Mouse (Mus musculus): ENCODE data around the gene Tmem117. TPM values are rescaled to one million over a fixed set of nuclear protein-coding genes. Genes with fewer than 3 reads are reported as not detected.

Gene Tmem117
- polyA plus RNA-seq, 1 experiment from 2014 or later: 8.0 TPM

DNA sequence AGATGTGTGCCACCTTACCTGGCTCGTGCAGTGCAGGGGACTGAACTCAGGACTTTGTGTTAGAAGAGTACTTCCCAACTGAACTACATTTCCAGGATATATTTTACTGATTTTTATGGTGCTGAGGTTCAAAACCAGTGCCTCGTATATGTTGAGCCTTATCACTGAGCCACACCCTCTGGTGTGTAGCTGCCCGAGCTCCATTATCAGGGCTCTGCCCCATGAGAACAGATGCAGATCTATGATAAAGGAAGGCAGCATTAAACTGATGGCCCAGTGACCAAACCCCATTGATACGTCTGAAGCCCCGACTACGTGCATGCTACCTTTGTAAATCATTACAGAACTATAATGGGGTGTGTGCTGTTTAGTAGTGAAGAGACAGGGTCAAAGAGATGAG lies 35.6 kb downstream of the Tmem117 start:
- Histone ChIP-seq H3K4me1 (peaks cover 8% of the 10 kb centered on the region), H3K27ac (replicated peaks) (no peak overlapping the region), H3K4me3 (replicated peaks) (no peak overlapping the region), H3K27me3 (no peaks in the 10 kb centered on the region), H3K9ac (no peak overlapping the region), H3K4me2 (replicated peaks) (no peak overlapping the region), H3K9me3 (replicated peaks) (no peaks in the 10 kb centered on the region), H3K36me3 (no peaks in the 10 kb centered on the region)
- ATAC-seq (ENCODE audit: insufficient number of reproducible peaks, low FRiP score, low TSS enrichment, low read depth): no peak
- WGBS: 87% methylated on average over 6 of the region's 6 CpGs

DNA sequence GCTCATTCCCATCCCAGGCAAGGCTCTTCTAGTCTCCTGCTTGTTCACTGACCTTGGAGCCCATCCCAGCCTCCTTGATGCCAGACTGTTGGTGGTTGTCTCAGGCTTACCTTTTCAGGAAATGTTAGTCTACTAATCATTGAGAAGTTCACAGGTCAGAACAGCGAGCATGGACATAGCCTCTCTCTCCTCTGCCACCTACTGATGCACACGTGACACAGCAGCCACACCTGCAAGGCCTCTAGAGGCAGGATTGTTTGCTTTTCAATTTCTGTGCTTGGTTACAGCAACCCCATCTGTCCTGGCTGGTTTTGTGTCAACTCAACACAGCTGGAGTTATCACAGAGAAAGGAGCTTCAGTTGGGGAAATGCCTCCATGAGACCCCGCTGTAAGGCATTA lies 52.1 kb downstream of the Tmem117 start:
- ATAC-seq (ENCODE audit: insufficient number of reproducible peaks, low FRiP score, low TSS enrichment, low read depth): no peak
- Histone ChIP-seq H3K4me2 (replicated peaks) (no peak overlapping the region), H3K4me3 (replicated peaks) (no peak overlapping the region), H3K9me3 (replicated peaks) (no peaks in the 10 kb centered on the region), H3K27ac (replicated peaks) (no peak overlapping the region), H3K27me3 (no peaks in the 10 kb centered on the region), H3K36me3 (no peaks in the 10 kb centered on the region), H3K4me1 (no peaks in the 10 kb centered on the region), H3K9ac (no peak overlapping the region)
- WGBS: 50% methylated on average over 3 of the region's 3 CpGs

DNA sequence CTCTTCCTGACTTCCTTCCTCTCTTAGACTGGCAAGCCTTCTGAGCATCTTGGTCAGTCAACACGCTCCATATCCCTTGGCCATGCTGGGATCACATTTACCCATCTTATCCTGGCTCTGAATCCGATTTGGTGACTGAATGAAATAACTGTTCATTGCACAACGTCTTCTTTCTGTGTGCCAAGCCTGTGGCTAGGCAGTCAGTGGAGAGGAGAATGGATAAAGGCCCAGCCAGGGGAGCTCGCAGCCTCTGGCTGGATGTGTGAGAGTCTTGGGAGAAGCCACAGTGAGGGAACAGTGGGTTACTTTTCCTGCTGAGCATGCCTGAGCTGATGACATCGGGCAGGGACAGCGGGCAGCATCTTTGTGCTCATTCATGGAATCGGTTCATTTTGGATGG lies 55.2 kb downstream of the Tmem117 start:
- H3K27ac ChIP-seq (replicated peaks): no peak overlapping the region
- 67% methylated on average over 7 of the region's 7 CpGs for WGBS
- no peaks in the 10 kb centered on the region for H3K4me1 ChIP-seq
- H3K36me3 ChIP-seq: no peaks in the 10 kb centered on the region
- H3K9ac ChIP-seq: no peak overlapping the region
- H3K27me3 ChIP-seq: no peaks in the 10 kb centered on the region
- ATAC-seq (ENCODE audit: insufficient number of reproducible peaks, low FRiP score, low TSS enrichment, low read depth): no peak
- H3K4me2 ChIP-seq (replicated peaks): no peak overlapping the region
- no peak overlapping the region for H3K4me3 ChIP-seq (replicated peaks)
- H3K9me3 ChIP-seq (replicated peaks): no peaks in the 10 kb centered on the region

DNA sequence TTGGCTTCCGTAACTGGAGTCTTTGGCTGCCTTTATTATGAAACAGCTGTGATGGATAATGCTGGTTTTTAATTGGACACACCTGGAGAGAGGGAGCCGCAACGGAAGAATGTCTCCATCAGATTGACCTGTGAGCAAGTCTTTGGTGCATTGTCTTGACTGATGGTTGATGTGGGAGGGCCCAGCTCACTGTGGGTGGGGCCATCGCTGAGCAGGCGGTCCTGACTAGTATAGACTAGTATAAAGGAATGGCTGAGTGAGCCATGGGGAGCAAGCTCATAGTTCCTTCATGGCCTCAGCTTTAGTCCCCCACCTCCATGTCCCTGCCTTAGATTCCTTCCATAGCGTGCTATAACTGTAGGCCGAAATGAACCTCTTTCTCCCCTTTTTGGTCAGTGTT lies 58.1 kb downstream of the Tmem117 start:
- H3K9ac ChIP-seq: no peak overlapping the region
- no peaks in the 10 kb centered on the region for H3K4me1 ChIP-seq
- ATAC-seq (ENCODE audit: insufficient number of reproducible peaks, low FRiP score, low TSS enrichment, low read depth): 0 out of 2 replicates have a peak, but pooled peaks have one; percentile 29
- no peak overlapping the region for H3K4me2 ChIP-seq (replicated peaks)
- no peak overlapping the region for H3K27ac ChIP-seq (replicated peaks)
- H3K4me3 ChIP-seq (replicated peaks): no peak overlapping the region
- H3K9me3 ChIP-seq (replicated peaks): no peaks in the 10 kb centered on the region
- H3K36me3 ChIP-seq: no peaks in the 10 kb centered on the region
- no peaks in the 10 kb centered on the region for H3K27me3 ChIP-seq
- 66% methylated on average over 7 of the region's 7 CpGs for WGBS

DNA sequence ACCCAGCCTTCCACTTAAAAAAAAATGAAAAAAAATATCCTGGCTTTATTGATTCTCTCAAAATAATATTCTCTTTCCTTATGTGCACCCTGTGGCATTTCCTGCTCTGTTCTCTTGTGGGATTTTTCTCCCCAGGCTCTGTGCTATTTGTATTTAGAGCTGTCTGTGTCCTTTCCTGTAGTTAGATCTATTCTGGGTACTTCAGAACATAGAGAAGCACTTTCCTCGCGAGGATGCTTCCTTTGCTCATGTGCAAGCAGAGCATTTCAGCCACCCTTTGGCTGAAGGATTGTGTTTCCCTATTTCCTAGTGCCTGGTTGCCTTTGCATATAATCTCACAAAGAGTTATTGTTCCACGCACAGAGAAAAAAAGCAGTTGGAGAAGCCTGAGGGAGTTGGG lies 58.6 kb downstream of the Tmem117 start:
- H3K9ac ChIP-seq: no peak overlapping the region
- H3K9me3 ChIP-seq (replicated peaks): no peaks in the 10 kb centered on the region
- H3K27me3 ChIP-seq: no peaks in the 10 kb centered on the region
- no peak overlapping the region for H3K4me3 ChIP-seq (replicated peaks)
- 46% methylated on average over 3 of the region's 3 CpGs for WGBS
- no peaks in the 10 kb centered on the region for H3K4me1 ChIP-seq
- H3K36me3 ChIP-seq: no peaks in the 10 kb centered on the region
- H3K27ac ChIP-seq (replicated peaks): no peak overlapping the region
- no peak overlapping the region for H3K4me2 ChIP-seq (replicated peaks)
- no peak for ATAC-seq (ENCODE audit: insufficient number of reproducible peaks, low FRiP score, low TSS enrichment, low read depth)

DNA sequence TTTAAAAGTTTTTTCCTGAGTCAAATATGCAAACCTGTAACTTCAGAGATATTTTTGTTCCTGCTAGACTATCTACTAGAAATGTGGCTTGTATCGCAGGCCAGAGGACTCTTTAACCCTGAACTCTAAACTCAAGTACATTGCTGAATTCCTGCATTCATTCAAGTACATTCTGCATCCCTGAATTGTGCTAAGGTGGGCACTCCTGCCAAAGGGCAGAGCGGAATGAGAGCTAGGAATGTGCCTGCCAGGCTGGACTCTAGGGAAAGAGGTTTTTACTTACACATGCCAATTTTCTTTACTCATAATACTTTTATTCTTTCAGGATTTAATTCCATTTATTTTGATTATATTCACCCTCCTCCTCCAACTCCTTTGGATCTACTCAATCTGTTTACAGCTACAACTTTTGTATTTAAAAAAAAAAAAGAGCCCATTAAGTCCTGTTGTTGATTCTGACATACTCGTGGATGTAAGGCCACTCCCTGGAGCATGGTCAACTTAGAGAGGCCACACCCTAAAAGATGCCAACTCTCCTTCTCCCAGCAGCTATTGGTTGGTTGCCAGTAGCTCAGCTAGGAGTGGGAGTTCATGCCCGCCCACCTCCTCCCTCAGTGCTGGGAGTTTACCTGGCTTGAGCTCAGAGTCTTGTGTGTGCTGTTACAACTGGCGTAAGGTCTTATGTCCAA lies 60.3 kb downstream of the Tmem117 start:
- Histone ChIP-seq H3K4me1 (no peaks in the 10 kb centered on the region), H3K27me3 (no peaks in the 10 kb centered on the region), H3K27ac (replicated peaks) (no peak overlapping the region), H3K9me3 (replicated peaks) (no peaks in the 10 kb centered on the region), H3K4me2 (replicated peaks) (no peak overlapping the region), H3K4me3 (replicated peaks) (no peak overlapping the region), H3K36me3 (no peaks in the 10 kb centered on the region), H3K9ac (no peak overlapping the region)
- WGBS: 75% methylated on average over 5 of the region's 5 CpGs
- ATAC-seq (ENCODE audit: insufficient number of reproducible peaks, low FRiP score, low TSS enrichment, low read depth): no peak

DNA sequence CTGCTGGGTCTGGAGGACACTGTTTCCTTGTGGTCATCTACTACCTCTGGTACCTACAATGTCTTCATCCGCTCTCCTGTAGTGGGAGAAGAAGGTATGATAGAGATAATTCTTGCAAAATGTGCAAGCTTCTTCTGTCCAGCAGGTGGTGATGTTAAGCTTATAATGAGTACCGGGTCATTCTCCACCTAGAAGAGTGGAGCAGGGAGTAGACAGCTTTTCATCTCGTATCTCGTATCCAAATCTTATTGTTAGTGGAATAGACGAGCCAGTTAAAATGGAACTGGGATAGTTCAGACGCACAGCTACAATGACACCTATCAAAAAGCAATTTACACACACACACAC lies 60.8 kb downstream of the Tmem117 start:
- Histone ChIP-seq H3K4me1 (no peaks in the 10 kb centered on the region), H3K36me3 (no peaks in the 10 kb centered on the region), H3K9me3 (replicated peaks) (no peaks in the 10 kb centered on the region), H3K9ac (no peak overlapping the region), H3K27ac (replicated peaks) (no peak overlapping the region), H3K27me3 (no peaks in the 10 kb centered on the region), H3K4me3 (replicated peaks) (no peak overlapping the region), H3K4me2 (replicated peaks) (no peak overlapping the region)
- WGBS: 62% methylated on average over 6 of the region's 6 CpGs
- no peak for ATAC-seq (ENCODE audit: insufficient number of reproducible peaks, low FRiP score, low TSS enrichment, low read depth)

DNA sequence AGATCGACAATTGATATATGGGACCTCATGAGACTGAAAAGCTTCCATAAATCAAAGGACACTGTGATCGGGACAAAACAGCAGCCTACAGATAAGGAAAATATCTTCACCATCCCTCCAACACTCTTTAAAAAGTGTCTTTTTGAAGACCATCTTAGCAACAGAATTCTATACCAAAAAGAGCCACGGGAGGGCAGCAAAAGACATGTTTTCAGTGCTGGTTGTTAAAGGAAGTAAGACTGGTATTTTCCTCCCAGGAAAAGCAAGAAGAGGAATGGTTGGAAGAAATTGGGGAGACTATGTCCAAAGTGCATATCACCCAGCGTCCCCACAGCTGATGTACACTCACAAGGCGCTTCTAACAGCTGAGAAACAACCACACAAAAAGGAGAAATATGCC lies 93.7 kb downstream of the Tmem117 start:
- Histone ChIP-seq H3K4me3 (replicated peaks) (no peak overlapping the region), H3K27me3 (no peaks in the 10 kb centered on the region), H3K27ac (replicated peaks) (no peak overlapping the region), H3K4me2 (replicated peaks) (no peak overlapping the region), H3K4me1 (no peaks in the 10 kb centered on the region), H3K9ac (no peak overlapping the region), H3K36me3 (no peaks in the 10 kb centered on the region), H3K9me3 (replicated peaks) (no peaks in the 10 kb centered on the region)
- 26% methylated on average over 5 of the region's 5 CpGs for WGBS
- ATAC-seq (ENCODE audit: insufficient number of reproducible peaks, low FRiP score, low TSS enrichment, low read depth): no peak

DNA sequence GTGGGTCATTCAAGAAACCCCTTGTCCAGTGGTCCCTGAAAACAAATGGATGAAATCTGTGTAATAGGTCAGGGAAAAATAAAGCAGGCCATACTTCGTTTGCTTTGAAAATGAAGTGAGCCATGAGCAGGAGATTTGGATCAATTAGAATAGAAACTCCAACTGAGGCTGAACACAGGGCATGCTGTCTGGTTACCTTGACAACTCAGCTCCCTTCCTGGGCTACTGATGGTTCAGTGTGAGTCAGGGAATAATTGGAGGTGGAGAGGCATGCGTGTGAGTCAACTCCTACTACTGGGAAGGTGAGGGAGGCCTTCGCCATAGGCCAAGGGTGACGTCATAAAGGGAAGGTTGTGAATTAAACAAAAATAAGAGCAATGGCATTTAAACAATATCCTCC lies 103.1 kb downstream of the Tmem117 start:
- H3K27ac ChIP-seq (replicated peaks): no peak overlapping the region
- no peaks in the 10 kb centered on the region for H3K36me3 ChIP-seq
- no peaks in the 10 kb centered on the region for H3K4me1 ChIP-seq
- H3K4me2 ChIP-seq (replicated peaks): no peak overlapping the region
- no peaks in the 10 kb centered on the region for H3K9me3 ChIP-seq (replicated peaks)
- no peaks in the 10 kb centered on the region for H3K27me3 ChIP-seq
- no peak overlapping the region for H3K4me3 ChIP-seq (replicated peaks)
- no peak overlapping the region for H3K9ac ChIP-seq
- 81% methylated on average over 4 of the region's 4 CpGs for WGBS
- ATAC-seq (ENCODE audit: insufficient number of reproducible peaks, low FRiP score, low TSS enrichment, low read depth): no peak

DNA sequence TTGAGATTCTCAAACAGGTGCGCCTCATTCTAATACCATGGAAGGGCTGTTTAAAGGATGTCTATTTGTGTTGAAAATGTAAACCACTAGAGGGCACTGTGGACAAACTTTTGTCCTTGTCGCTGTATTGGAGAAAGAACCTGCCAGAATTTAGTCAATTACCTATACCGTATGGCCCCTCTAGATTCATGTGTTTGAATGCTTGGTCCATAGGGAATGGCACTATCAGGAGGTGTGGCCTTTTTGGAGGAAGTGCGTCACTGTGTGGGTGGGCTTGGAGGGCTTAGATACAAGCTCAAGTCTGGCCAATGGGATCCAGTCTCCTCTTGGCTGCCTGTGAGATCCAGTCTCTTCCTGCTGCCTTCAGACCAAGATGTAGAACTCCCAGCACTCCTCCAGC lies 140.2 kb downstream of the Tmem117 start:
- Histone ChIP-seq H3K27me3 (0 out of 2 replicates have a peak, but pooled peaks cover 5% of the 10 kb centered on the region), H3K4me1 (no peaks in the 10 kb centered on the region), H3K36me3 (no peaks in the 10 kb centered on the region), H3K4me2 (replicated peaks) (no peak overlapping the region), H3K9ac (no peak overlapping the region), H3K9me3 (replicated peaks) (no peaks in the 10 kb centered on the region), H3K27ac (replicated peaks) (no peak overlapping the region), H3K4me3 (replicated peaks) (no peak overlapping the region)
- 13% methylated on average over 4 of the region's 4 CpGs for WGBS
- ATAC-seq (ENCODE audit: insufficient number of reproducible peaks, low FRiP score, low TSS enrichment, low read depth): no peak

DNA sequence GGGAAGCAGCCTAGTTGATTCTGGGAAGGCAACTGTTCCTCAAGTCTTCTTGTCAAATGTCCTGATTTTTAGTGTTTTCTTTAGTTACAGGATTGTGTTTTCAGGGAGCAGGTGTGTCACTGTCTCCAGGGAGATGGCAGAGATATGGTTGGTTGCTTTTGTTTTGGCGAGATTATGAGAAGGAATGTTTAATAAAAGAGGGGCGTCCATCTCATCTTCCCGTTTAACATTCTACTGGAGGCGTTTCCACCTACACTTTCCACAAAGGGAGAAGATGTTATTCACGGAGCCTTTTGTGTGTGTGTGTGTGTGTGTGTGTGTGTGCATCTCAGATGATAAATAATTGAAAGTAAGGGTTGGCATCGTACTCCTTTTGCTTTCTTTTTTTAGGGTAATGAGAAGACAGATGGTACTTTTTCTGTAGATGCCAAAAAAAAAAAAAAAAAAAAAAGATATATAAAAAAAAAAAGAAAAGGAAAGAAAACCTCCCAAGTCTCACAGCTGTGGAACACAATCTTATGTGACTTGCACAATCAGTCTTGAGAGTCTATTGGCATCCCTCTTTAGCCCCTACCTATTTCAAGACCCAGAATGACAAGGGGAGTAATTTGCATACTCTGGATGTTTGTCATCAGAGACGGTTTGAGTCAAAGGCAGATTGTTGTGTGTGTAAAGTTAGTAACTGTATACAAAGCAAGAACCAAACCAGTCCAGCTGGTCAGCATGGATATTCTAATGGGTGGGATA lies 142.0 kb downstream of the Tmem117 start:
- no peaks in the 10 kb centered on the region for H3K4me1 ChIP-seq
- ATAC-seq (ENCODE audit: insufficient number of reproducible peaks, low FRiP score, low TSS enrichment, low read depth): no peak

DNA sequence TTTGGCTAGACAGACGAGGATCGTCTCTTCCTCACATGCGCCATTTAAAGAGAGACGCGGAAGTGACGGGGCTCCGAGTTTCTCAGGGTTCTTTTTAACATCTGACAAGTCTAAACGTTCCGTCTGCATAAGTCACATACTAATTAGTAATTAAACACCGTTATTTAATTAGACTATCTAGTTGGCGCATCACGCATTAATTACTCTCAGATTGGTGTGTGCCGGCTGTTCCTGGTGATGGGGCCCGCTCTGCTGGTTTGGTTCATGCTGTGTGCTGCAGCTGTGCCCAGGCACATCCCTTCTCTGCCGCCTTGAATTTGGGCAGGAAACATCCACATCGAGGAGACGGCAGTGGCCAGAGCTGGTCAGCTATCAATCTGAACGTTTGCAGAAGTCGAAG lies 142.7 kb downstream of the Tmem117 start:
- Histone ChIP-seq H3K9ac (no peak overlapping the region), H3K4me3 (replicated peaks) (no peak overlapping the region), H3K4me2 (replicated peaks) (no peak overlapping the region), H3K27me3 (0 out of 2 replicates have a peak, but pooled peaks cover 5% of the 10 kb centered on the region), H3K4me1 (no peaks in the 10 kb centered on the region), H3K36me3 (no peaks in the 10 kb centered on the region), H3K9me3 (replicated peaks) (no peaks in the 10 kb centered on the region), H3K27ac (replicated peaks) (no peak overlapping the region)
- ATAC-seq (ENCODE audit: insufficient number of reproducible peaks, low FRiP score, low TSS enrichment, low read depth): no peak
- 86% methylated on average over 19 of the region's 19 CpGs for WGBS

More for the DNA sequence above, 142.0 kb downstream of the Tmem117 start:
- H3K4me3 ChIP-seq (replicated peaks): no peak overlapping the region
- H3K9ac ChIP-seq: no peak overlapping the region
- H3K36me3 ChIP-seq: no peaks in the 10 kb centered on the region
- H3K27me3 ChIP-seq: 0 out of 2 replicates have a peak, but pooled peaks cover 5% of the 10 kb centered on the region
- no peaks in the 10 kb centered on the region for H3K9me3 ChIP-seq (replicated peaks)
- no peak overlapping the region for H3K4me2 ChIP-seq (replicated peaks)
- no peak overlapping the region for H3K27ac ChIP-seq (replicated peaks)
- WGBS: 63% methylated on average over 7 of the region's 7 CpGs
